Mouse (Mus musculus) kidney, postnatal 0 days (tissue): ENCODE results near the gene Stx8. TPM values are rescaled to one million over a fixed set of nuclear protein-coding genes. Genes with fewer than 3 reads are reported as not detected.

Experiments
- ATAC-seq: fragments of 200-750 bp; cut with Nextera tagmentation; replicated peaks from 2 replicates; pipeline ENCODE4 v1.8.0; 2017; ENCODE audit warnings: low read depth, moderate number of reproducible peaks, moderate TSS enrichment, moderate library complexity; ENCODE audit not compliant: low FRiP score
- DNase-seq: peaks from one replicate; pipeline ENCODE4 v3.0.0-alpha.2; 2016; ENCODE audit warnings: low spot score
- H3K27ac ChIP-seq: fragments of 300-500 bp; sonication (generic); 2 replicates; pipeline ENCODE4 v1.5.1; 2014; ENCODE audit warnings: mild to moderate bottlenecking
- H3K27me3 ChIP-seq: fragments of 300-500 bp; sonication (generic); 2 replicates; pipeline ENCODE4 v1.6.1; 2014; ENCODE audit warnings: low read length, mixed read lengths; ENCODE audit not compliant: insufficient read depth
- H3K36me3 ChIP-seq: fragments of 300-500 bp; sonication (generic); 2 replicates; pipeline ENCODE4 v1.6.1; 2014; ENCODE audit warnings: low read length, mixed read lengths; ENCODE audit not compliant: insufficient read depth
- H3K4me1 ChIP-seq: fragments of 300-500 bp; sonication (generic); replicated peaks from 2 replicates; pipeline ENCODE4 v1.6.1; 2014; ENCODE audit warnings: antibody characterized with exemption, low read length, mixed read lengths; ENCODE audit not compliant: insufficient read depth
- H3K4me2 ChIP-seq: fragments of 300-500 bp; sonication (generic); 2 replicates; pipeline ENCODE4 v1.6.1; 2014; ENCODE audit warnings: mild to moderate bottlenecking, low read length, moderate library complexity, mixed read lengths
- H3K4me3 ChIP-seq: fragments of 300-500 bp; sonication (generic); replicated peaks from 2 replicates; pipeline ENCODE4 v1.5.1; 2014; ENCODE audit warnings: low read depth, low read length
- H3K9ac ChIP-seq: fragments of 300-500 bp; sonication (generic); 2 replicates; pipeline ENCODE4 v1.6.1; 2014; ENCODE audit warnings: low read depth, low read length
- H3K9me3 ChIP-seq: fragments of 300-500 bp; sonication (generic); replicated peaks from 2 replicates; pipeline ENCODE4 v1.6.1; 2016; ENCODE audit warnings: low read length, inconsistent platforms, mixed read lengths
- CTCF ChIP-seq: IDR thresholded peaks from 2 replicates; pipeline ENCODE4 v1.5.1; 2016; ENCODE audit warnings: antibody characterized with exemption, low read depth, mild to moderate bottlenecking, moderate library complexity
- WGBS: fragments of 180-500 bp; shearing (Covaris S2); extraction: QIAGEN DNeasy Blood & Tissue Kit; methylation state at CpG from one replicate; pipeline ENCODE4 v1.1.7; 2014; 5-methylcytosine and 5-hydroxymethylcytosine counted together
- polyA plus RNA-seq: library from polyadenylated mRNA; unstranded; fragments of >200 nt; fragmentation: Nextera tagmentation; extraction: Ambion mirVana; gene quantifications from 2 replicates; pipeline ENCODE4 v1.2.1, GENCODE M21; 2015

The Stx8 gene
- polyA plus RNA-seq, 1 experiment from 2014 or later = 84.5 TPM

GRCm38 (mm10) chr11:68197471-68197870 lies 231.5 kb downstream of the Stx8 start:
- no peak overlapping the region for H3K27ac ChIP-seq
- H3K4me1 ChIP-seq = peaks cover 23% of the 10 kb centered on the region; the same call in 1 of the 2 replicates
- H3K36me3 ChIP-seq = no peaks in the 10 kb centered on the region

GRCm38 (mm10) chr11:68198696-68199095 lies 232.7 kb downstream of the Stx8 start:
- H3K4me1 ChIP-seq = peaks cover 23% of the 10 kb centered on the region; the same call in 1 of the 2 replicates
- WGBS = 52% methylated on average over 10 of the region's 10 CpGs
- TF ChIP-seq CTCF = no peak
- H3K27ac ChIP-seq = no peak overlapping the region
- H3K9ac ChIP-seq = no peak overlapping the region
- H3K4me2 ChIP-seq = no peak overlapping the region
- H3K36me3 ChIP-seq = no peaks in the 10 kb centered on the region
- DNase-seq = no peak
- H3K9me3 ChIP-seq = no peaks in the 10 kb centered on the region
- H3K4me3 ChIP-seq = no peak overlapping the region
- ATAC-seq = no peak
- no peaks in the 10 kb centered on the region for H3K27me3 ChIP-seq

More at GRCm38 (mm10) chr11:68197471-68197870, 231.5 kb downstream of the Stx8 start:
- H3K4me3 ChIP-seq = no peak overlapping the region
- no peak for TF ChIP-seq CTCF
- DNase-seq (no peak), ATAC-seq (no peak)
- no peak overlapping the region for H3K4me2 ChIP-seq
- H3K27me3 ChIP-seq = no peaks in the 10 kb centered on the region
- no peaks in the 10 kb centered on the region for H3K9me3 ChIP-seq
- H3K9ac ChIP-seq = no peak overlapping the region
- 80% methylated on average over 11 of the region's 11 CpGs for WGBS

- Histone ChIP-seq H3K9ac (no peak overlapping the region), H3K4me2 (no peak overlapping the region), H3K27ac (no peak overlapping the region), H3K27me3 (no peaks in the 10 kb centered on the region), H3K4me1 (peaks cover 23% of the 10 kb centered on the region; the same call in 1 of the 2 replicates), H3K9me3 (no peaks in the 10 kb centered on the region), H3K4me3 (no peak overlapping the region), H3K36me3 (no peaks in the 10 kb centered on the region)
- no peak for ATAC-seq
- DNase-seq = no peak
- 54% methylated on average over 8 of the region's 8 CpGs for WGBS
- no peak for TF ChIP-seq CTCF
These were observed 233.1 kb downstream of the Stx8 start for GRCm38 (mm10) chr11:68199103-68199502.

GRCm38 (mm10) chr11:68199801-68200423 lies 233.9 kb downstream of the Stx8 start:
- Histone ChIP-seq H3K4me1 (peaks cover 19% of the 10 kb centered on the region; the same call in 1 of the 2 replicates), H3K4me2 (no peak overlapping the region), H3K9ac (no peak overlapping the region), H3K27me3 (no peaks in the 10 kb centered on the region), H3K4me3 (no peak overlapping the region), H3K27ac (no peak overlapping the region), H3K36me3 (no peaks in the 10 kb centered on the region), H3K9me3 (no peaks in the 10 kb centered on the region)
- no peak for TF ChIP-seq CTCF
- WGBS = 18% methylated on average over 10 of the region's 10 CpGs
- ATAC-seq = no peak
- peak; percentile 47 for DNase-seq

- WGBS = 61% methylated on average over 4 of the region's 4 CpGs
- Histone ChIP-seq H3K4me1 (peaks cover 17% of the 10 kb centered on the region; the same call in 1 of the 2 replicates), H3K4me3 (no peak overlapping the region), H3K27ac (no peak overlapping the region), H3K9me3 (no peaks in the 10 kb centered on the region), H3K36me3 (no peaks in the 10 kb centered on the region), H3K9ac (no peak overlapping the region), H3K27me3 (no peaks in the 10 kb centered on the region), H3K4me2 (no peak overlapping the region)
- no peak for TF ChIP-seq CTCF
- ATAC-seq = no peak
- DNase-seq = no peak
These were observed 234.5 kb downstream of the Stx8 start for GRCm38 (mm10) chr11:68200500-68200899.

- H3K9me3 ChIP-seq = no peaks in the 10 kb centered on the region
- H3K4me1 ChIP-seq = peaks cover 12% of the 10 kb centered on the region; the same call in 1 of the 2 replicates
- no peak overlapping the region for H3K4me3 ChIP-seq
- ATAC-seq (no peak), DNase-seq (no peak)
- H3K4me2 ChIP-seq = no peak overlapping the region
- no peak overlapping the region for H3K9ac ChIP-seq
- no peak overlapping the region for H3K27ac ChIP-seq
- H3K27me3 ChIP-seq = no peaks in the 10 kb centered on the region
- H3K36me3 ChIP-seq = no peaks in the 10 kb centered on the region
- WGBS = 43% methylated on average over 1 of the region's 1 CpGs
- no peak for TF ChIP-seq CTCF
These were observed 235.1 kb downstream of the Stx8 start for GRCm38 (mm10) chr11:68201063-68201462.
